Mouse (Mus musculus): ENCODE data around the gene Vti1a. TPM values are rescaled to one million over a fixed set of nuclear protein-coding genes. Genes with fewer than 3 reads are reported as not detected.

Vti1a gene
- polyA plus RNA-seq, 1 experiment from 2014 or later = 12.8 TPM

DNA sequence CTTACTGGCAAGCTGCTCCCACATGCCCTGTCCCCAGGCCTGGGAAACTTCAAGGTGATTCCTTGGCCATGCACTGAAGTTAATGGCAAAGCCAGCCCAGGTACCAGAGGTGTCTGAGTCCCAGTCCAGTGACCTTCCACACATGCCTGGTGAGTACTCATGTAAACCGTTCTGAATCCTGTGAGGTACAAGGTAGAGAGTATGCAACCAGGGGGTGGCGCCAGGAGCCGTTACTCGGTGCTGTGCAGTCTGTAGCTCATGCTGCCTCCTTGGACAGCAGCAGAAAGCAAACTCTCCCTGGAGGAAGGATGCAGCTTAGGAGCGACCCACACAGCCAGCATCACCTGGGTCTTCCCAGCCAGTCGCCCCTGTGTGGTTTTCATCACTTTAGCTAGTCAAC, 221.6 kb downstream of the Vti1a start:
- Histone ChIP-seq H3K4me3 (ENCODE audit: low read depth, low read length) (no peak overlapping the region), H3K9ac (ENCODE audit: low read depth, low read length) (no peak overlapping the region), H3K27ac (ENCODE audit: low read length) (no peak overlapping the region), H3K4me1 (ENCODE audit: control insufficient read depth, low read depth, low read length) (no peaks in the 10 kb centered on the region), H3K4me2 (ENCODE audit: low read depth, low read length) (no peak overlapping the region), H3K27me3 (ENCODE audit: control insufficient read depth, insufficient read depth, low read depth, low read length) (no peaks in the 10 kb centered on the region), H3K9me3 (replicated peaks; ENCODE audit: control insufficient read depth, low read length) (no peaks in the 10 kb centered on the region), H3K36me3 (ENCODE audit: control insufficient read depth, insufficient read depth) (no peaks in the 10 kb centered on the region)
- ATAC-seq (ENCODE audit: low read depth) = peak; percentile 43; the same call in 1 of the 2 replicates
- WGBS (ENCODE audit: insufficient replicate concordance) = 48% methylated on average over 6 of the region's 6 CpGs

DNA sequence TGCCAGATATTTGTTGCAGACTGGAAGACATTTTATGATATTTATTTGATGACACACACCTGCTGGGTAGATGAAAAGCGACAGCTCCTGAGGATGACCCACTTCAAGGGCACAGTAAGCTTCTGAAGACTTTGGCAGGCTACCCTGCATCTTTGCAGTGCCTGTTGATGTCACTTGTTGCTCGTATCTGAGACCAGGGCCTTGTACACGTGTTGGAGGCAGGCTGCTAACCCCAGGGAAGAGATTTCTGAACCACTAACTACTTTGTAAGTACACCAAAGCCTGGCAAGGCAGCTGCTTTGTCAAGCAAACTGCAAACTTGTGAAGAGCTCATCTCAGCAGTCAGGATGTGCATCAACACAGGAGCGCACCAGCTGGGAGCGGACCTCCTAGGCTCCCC, 225.5 kb downstream of the Vti1a start:
- Histone ChIP-seq H3K4me2 (ENCODE audit: low read depth, low read length) (no peak overlapping the region), H3K9ac (ENCODE audit: low read depth, low read length) (no peak overlapping the region), H3K36me3 (ENCODE audit: control insufficient read depth, insufficient read depth) (no peaks in the 10 kb centered on the region), H3K27me3 (ENCODE audit: control insufficient read depth, insufficient read depth, low read depth, low read length) (no peaks in the 10 kb centered on the region), H3K27ac (ENCODE audit: low read length) (no peak overlapping the region), H3K4me3 (ENCODE audit: low read depth, low read length) (no peak overlapping the region), H3K4me1 (ENCODE audit: control insufficient read depth, low read depth, low read length) (peaks cover 3% of the 10 kb centered on the region), H3K9me3 (replicated peaks; ENCODE audit: control insufficient read depth, low read length) (no peaks in the 10 kb centered on the region)
- no peak for ATAC-seq (ENCODE audit: low read depth)
- WGBS (ENCODE audit: insufficient replicate concordance) = 81% methylated on average over 5 of the region's 5 CpGs

DNA sequence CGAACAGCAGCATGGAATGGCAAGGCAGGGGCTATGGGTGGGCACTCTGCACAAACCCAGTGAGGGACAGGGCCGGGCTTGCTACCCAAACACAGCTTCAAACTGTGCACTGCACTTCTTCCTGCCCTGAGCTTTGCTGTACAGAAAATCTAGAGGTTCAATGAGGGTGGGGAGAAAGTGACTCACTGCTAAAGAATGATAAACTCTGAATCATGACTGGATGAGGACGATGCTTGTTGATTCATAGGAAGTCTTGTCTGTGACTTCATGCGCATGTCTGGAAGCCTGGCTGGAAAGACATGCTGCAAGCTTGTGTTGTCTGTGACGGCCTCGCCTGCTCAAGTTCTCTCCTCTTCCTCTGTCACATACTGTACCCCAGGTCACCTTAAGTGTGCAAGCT, 226.4 kb downstream of the Vti1a start:
- Histone ChIP-seq H3K27me3 (ENCODE audit: control insufficient read depth, insufficient read depth, low read depth, low read length) (no peaks in the 10 kb centered on the region), H3K4me1 (ENCODE audit: control insufficient read depth, low read depth, low read length) (peaks cover 3% of the 10 kb centered on the region), H3K9me3 (replicated peaks; ENCODE audit: control insufficient read depth, low read length) (no peaks in the 10 kb centered on the region), H3K4me2 (ENCODE audit: low read depth, low read length) (no peak overlapping the region), H3K27ac (ENCODE audit: low read length) (no peak overlapping the region), H3K9ac (ENCODE audit: low read depth, low read length) (no peak overlapping the region), H3K4me3 (ENCODE audit: low read depth, low read length) (no peak overlapping the region), H3K36me3 (ENCODE audit: control insufficient read depth, insufficient read depth) (no peaks in the 10 kb centered on the region)
- ATAC-seq (ENCODE audit: low read depth) = no peak
- 66% methylated on average over 6 of the region's 6 CpGs for WGBS (ENCODE audit: insufficient replicate concordance)

DNA sequence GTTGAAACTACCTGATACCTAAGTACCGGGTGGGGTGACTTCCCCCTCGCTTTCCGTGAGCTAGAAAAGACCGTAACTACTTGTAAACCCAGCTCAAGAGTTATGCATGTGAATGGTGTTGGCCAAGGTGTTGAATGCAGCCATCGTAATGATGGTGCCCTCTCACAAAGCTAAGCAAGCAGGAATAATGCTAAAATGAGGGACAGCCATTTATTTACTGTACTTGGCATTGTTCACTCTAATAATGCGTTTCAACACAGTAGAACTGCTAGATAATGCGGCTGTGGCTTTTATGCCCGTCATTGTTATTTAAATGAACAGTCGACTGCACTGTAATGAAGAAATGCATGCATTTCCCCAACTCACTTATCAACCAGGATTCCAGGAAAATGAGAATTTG, 227.1 kb downstream of the Vti1a start:
- WGBS (ENCODE audit: insufficient replicate concordance) = 75% methylated on average over 9 of the region's 9 CpGs

DNA sequence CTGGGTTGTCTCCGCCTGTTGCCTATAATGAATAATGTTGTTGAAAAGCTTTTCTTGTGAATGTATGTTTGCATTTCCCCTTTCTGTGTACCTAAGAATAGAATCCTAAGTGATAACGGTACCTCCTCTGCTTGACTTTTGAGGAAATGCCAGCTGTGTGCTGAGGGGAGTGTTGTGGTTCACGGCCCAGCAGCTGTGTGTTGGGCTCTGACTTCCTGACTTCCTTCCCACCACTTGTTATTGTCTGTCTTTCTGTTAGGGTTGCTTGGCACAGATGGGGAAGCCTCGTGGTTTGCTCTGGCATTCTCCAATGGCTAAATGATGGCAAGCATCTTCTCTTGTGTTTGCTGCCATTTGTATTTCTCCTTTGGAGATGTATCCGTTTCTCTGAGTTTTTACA, 228.4 kb downstream of the Vti1a start:
- H3K27me3 ChIP-seq (ENCODE audit: control insufficient read depth, insufficient read depth, low read depth, low read length) = no peaks in the 10 kb centered on the region
- no peak overlapping the region for H3K9ac ChIP-seq (ENCODE audit: low read depth, low read length)
- H3K27ac ChIP-seq (ENCODE audit: low read length) = no peak overlapping the region
- 26% methylated on average over 5 of the region's 5 CpGs for WGBS (ENCODE audit: insufficient replicate concordance)
- no peaks in the 10 kb centered on the region for H3K9me3 ChIP-seq (replicated peaks; ENCODE audit: control insufficient read depth, low read length)
- no peak for ATAC-seq (ENCODE audit: low read depth)
- peaks cover 10% of the 10 kb centered on the region for H3K4me1 ChIP-seq (ENCODE audit: control insufficient read depth, low read depth, low read length)
- H3K4me3 ChIP-seq (ENCODE audit: low read depth, low read length) = no peak overlapping the region
- no peak overlapping the region for H3K4me2 ChIP-seq (ENCODE audit: low read depth, low read length)
- no peaks in the 10 kb centered on the region for H3K36me3 ChIP-seq (ENCODE audit: control insufficient read depth, insufficient read depth)

More for the DNA sequence above, 227.1 kb downstream of the Vti1a start:
- H3K27me3 ChIP-seq (ENCODE audit: control insufficient read depth, insufficient read depth, low read depth, low read length) = no peaks in the 10 kb centered on the region
- H3K36me3 ChIP-seq (ENCODE audit: control insufficient read depth, insufficient read depth) = no peaks in the 10 kb centered on the region
- no peak overlapping the region for H3K27ac ChIP-seq (ENCODE audit: low read length)
- H3K4me1 ChIP-seq (ENCODE audit: control insufficient read depth, low read depth, low read length) = peaks cover 3% of the 10 kb centered on the region
- no peak overlapping the region for H3K9ac ChIP-seq (ENCODE audit: low read depth, low read length)
- no peak overlapping the region for H3K4me2 ChIP-seq (ENCODE audit: low read depth, low read length)
- H3K4me3 ChIP-seq (ENCODE audit: low read depth, low read length) = no peak overlapping the region
- no peak for ATAC-seq (ENCODE audit: low read depth)
- H3K9me3 ChIP-seq (replicated peaks; ENCODE audit: control insufficient read depth, low read length) = no peaks in the 10 kb centered on the region

DNA sequence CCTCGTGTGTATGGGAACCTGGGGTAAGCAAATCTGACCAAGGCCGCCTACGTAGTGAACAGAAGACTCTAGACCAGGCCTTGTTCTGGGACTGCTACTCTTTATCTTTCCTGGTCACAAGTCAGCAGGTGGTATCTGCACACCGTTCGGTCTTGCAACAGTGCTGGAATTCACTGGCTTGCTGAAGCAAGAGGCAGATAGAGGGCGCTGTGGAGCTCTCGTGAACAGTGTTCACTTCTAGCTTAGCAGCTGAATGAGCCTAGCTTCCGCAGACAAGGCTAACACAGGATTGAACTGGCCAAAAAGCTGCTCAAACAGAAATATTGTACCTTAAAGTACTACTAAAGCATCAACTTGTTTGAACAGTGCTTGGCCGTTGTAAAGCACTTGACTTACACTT, 229.4 kb downstream of the Vti1a start:
- Histone ChIP-seq H3K4me3 (ENCODE audit: low read depth, low read length) (no peak overlapping the region), H3K4me1 (ENCODE audit: control insufficient read depth, low read depth, low read length) (peaks cover 10% of the 10 kb centered on the region), H3K4me2 (ENCODE audit: low read depth, low read length) (no peak overlapping the region), H3K9ac (ENCODE audit: low read depth, low read length) (no peak overlapping the region), H3K27ac (ENCODE audit: low read length) (no peak overlapping the region), H3K9me3 (replicated peaks; ENCODE audit: control insufficient read depth, low read length) (no peaks in the 10 kb centered on the region), H3K27me3 (ENCODE audit: control insufficient read depth, insufficient read depth, low read depth, low read length) (no peaks in the 10 kb centered on the region), H3K36me3 (ENCODE audit: control insufficient read depth, insufficient read depth) (no peaks in the 10 kb centered on the region)
- ATAC-seq (ENCODE audit: low read depth) = peak; percentile 70
- 22% methylated on average over 9 of the region's 9 CpGs for WGBS (ENCODE audit: insufficient replicate concordance)

DNA sequence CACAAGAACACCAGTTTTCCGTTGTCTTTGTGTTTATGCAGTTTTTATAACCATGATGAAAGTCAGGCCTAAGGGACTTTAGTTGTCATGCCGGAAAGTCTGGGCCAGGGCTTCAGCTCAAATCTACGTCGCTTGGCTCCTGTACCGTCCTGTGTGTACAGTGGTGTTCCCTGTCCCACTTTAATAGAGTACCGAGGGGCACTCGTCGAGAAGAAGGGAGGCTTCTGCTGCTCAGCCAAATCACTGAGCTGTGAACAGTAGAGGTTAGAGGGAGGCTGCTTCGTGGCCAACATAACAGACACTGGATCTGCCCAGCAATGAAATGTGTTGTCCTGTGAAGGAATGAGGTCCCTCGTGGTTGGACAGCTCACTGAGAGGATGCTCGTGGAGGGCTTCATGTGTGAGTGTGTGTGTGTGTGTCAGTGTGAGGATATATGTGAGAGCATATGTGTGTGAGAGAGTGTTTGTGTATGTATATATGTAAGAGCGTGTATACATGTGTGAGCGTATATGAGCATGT, 230.0 kb downstream of the Vti1a start:
- Histone ChIP-seq H3K36me3 (ENCODE audit: control insufficient read depth, insufficient read depth) (no peaks in the 10 kb centered on the region), H3K9ac (ENCODE audit: low read depth, low read length) (no peak overlapping the region), H3K9me3 (replicated peaks; ENCODE audit: control insufficient read depth, low read length) (no peaks in the 10 kb centered on the region), H3K4me3 (ENCODE audit: low read depth, low read length) (no peak overlapping the region), H3K27ac (ENCODE audit: low read length) (no peak overlapping the region), H3K4me2 (ENCODE audit: low read depth, low read length) (no peak overlapping the region), H3K27me3 (ENCODE audit: control insufficient read depth, insufficient read depth, low read depth, low read length) (no peaks in the 10 kb centered on the region), H3K4me1 (ENCODE audit: control insufficient read depth, low read depth, low read length) (peaks cover 10% of the 10 kb centered on the region)
- 75% methylated on average over 13 of the region's 13 CpGs for WGBS (ENCODE audit: insufficient replicate concordance)
- ATAC-seq (ENCODE audit: low read depth) = no peak

DNA sequence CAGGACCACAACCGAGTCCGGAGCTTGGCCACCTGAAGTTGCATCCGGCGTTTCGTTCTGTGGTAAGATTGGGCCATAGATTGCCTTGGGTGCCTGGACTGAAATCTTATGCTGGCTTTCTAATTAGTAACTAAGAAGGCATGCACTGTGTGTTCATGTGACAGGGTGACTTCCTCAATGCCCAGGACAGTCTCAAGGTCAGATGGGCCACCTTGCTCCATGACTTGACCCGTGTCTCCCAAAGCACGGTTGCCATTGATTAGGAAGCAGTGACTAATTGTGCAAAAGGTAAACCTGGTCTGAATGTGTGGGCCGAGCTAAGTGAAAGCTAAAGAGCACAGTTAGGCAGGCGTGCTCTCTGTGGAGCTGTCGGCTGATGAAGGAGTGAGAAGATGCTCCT, 232.1 kb downstream of the Vti1a start:
- H3K27me3 ChIP-seq (ENCODE audit: control insufficient read depth, insufficient read depth, low read depth, low read length) = no peaks in the 10 kb centered on the region
- H3K4me3 ChIP-seq (ENCODE audit: low read depth, low read length) = no peak overlapping the region
- H3K9me3 ChIP-seq (replicated peaks; ENCODE audit: control insufficient read depth, low read length) = no peaks in the 10 kb centered on the region
- no peaks in the 10 kb centered on the region for H3K36me3 ChIP-seq (ENCODE audit: control insufficient read depth, insufficient read depth)
- no peak for ATAC-seq (ENCODE audit: low read depth)
- no peak overlapping the region for H3K4me2 ChIP-seq (ENCODE audit: low read depth, low read length)
- no peak overlapping the region for H3K27ac ChIP-seq (ENCODE audit: low read length)
- WGBS (ENCODE audit: insufficient replicate concordance) = 76% methylated on average over 10 of the region's 10 CpGs
- H3K4me1 ChIP-seq (ENCODE audit: control insufficient read depth, low read depth, low read length) = peaks cover 19% of the 10 kb centered on the region
- no peak overlapping the region for H3K9ac ChIP-seq (ENCODE audit: low read depth, low read length)

DNA sequence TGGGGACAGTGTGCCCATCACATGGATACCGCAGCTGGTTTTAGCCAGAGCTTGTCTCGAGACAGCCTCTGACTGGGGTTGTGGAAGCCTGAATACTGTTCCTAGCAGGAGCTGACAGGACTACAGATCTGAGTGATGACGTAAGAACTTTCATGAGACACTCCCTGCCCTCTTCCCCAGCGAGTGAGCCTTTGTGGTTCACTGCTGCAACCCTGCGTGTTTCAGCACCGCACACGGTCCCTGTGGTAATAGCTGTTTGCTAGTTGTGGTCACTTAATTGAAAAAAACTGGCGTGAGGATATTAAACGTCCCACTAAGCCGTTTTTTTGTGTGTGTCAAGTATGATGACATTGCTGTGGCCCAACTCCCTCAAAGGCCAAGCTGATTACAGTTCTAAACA, 232.6 kb downstream of the Vti1a start:
- H3K4me3 ChIP-seq (ENCODE audit: low read depth, low read length) = no peak overlapping the region
- 56% methylated on average over 10 of the region's 10 CpGs for WGBS (ENCODE audit: insufficient replicate concordance)
- H3K9me3 ChIP-seq (replicated peaks; ENCODE audit: control insufficient read depth, low read length) = no peaks in the 10 kb centered on the region
- H3K36me3 ChIP-seq (ENCODE audit: control insufficient read depth, insufficient read depth) = no peaks in the 10 kb centered on the region
- peaks cover 23% of the 10 kb centered on the region for H3K4me1 ChIP-seq (ENCODE audit: control insufficient read depth, low read depth, low read length)
- H3K27me3 ChIP-seq (ENCODE audit: control insufficient read depth, insufficient read depth, low read depth, low read length) = no peaks in the 10 kb centered on the region
- ATAC-seq (ENCODE audit: low read depth) = no peak
- no peak overlapping the region for H3K4me2 ChIP-seq (ENCODE audit: low read depth, low read length)
- no peak overlapping the region for H3K9ac ChIP-seq (ENCODE audit: low read depth, low read length)
- no peak overlapping the region for H3K27ac ChIP-seq (ENCODE audit: low read length)
